Mouse (Mus musculus): Measurements from ENCODE around the gene Hmgn1.

- TF ChIP-seq POLR2A (IDR thresholded peaks at IDR 0.05; ENCODE audit: insufficient read depth, low read length): no peak
- TF ChIP-seq EP300 (IDR thresholded peaks at IDR 0.05; ENCODE audit: insufficient read depth, low read depth, low read length): no peak
Observed at GRCm38 (mm10) chr16:96110655-96111345, 16.7 kb downstream of the Hmgn1 start.

Measured in ES-Bruce4 (cell line).